Mouse (Mus musculus) ES-Bruce4 (cell line): Measurements from ENCODE around the gene Narf.
A peak's percentile ranks its signal among the peaks of the same experiment; 100 is the strongest.

Experiments
- CTCF ChIP-seq: IDR thresholded peaks from one replicate; pipeline ENCODE4 v1.8.1; 2011; ENCODE audit warnings: low read depth, low read length
- EP300 ChIP-seq: IDR thresholded peaks from 2 replicates; pipeline ENCODE4 v1.6.1; 2011; ENCODE audit warnings: low read depth, low read length; ENCODE audit not compliant: insufficient read depth

DNA sequence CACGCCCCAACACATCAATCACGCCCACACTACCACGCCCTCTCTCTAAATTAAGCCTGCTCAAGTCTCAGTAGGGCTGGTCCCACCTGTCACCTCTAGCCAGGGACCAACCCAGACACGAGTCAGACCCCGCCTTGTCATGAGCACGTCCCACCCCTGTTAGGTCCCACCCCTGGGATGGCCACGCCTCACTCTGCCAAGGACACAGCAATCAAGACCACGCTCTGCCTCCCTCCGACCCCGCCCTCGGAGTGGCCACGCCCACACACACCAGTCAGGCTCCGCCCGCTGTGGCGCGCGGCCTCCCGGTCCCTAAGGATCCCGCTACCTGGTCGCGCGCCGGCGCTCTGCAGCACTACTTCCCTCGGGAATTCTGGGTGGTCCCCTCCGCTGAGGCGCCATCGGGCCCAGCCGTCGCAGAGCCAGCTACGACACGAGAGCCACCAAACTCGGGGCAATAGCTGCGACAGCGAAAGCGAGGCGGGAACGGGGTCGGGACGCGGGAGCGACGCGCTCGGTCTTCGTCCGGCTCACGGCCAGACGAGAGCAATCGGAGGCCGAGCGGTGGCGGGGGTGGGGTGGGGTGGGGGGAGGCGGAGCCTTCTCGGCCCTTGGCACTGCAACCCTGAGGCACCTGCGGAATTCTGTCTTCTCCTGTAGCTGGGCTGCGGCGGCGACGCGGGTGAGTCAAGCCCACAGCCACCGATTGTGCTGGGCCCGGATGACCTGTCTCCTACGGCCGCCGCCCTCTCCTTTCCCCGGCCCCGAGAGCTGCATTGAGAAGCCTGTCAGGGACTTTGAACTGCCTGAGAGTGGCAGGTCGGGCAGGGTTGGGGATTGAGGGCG is 32.7 kb upstream of the Narf start, which contains the start of the genes Hexdc and Ogfod3:
- TF ChIP-seq CTCF = no peak
- peak; percentile 33; the same call in 1 of the 2 replicates for TF ChIP-seq EP300
